Mouse (Mus musculus) MEL (cell line): ENCODE data around the gene Uevld.
"Not testable (repeated sequence)": the region's sequence is repeated elsewhere in the genome, so short reads cannot be mapped to it uniquely, and the experiment has no call there.

Experiments used
- CHD2 ChIP-seq: IDR thresholded peaks from 2 replicates; pipeline ENCODE4 v1.6.1; 2011; ENCODE audit warnings: low read length, improper control_type of control experiment
- CTCF ChIP-seq, 3 experiments: IDR thresholded peaks in 2 of 3; conservative IDR thresholded peaks in 1 of 3; 2 replicates each; pipeline ENCODE4 v1.5.1; 2011 to 2012; ENCODE audit warnings: low read length in 3 of 3, low read depth in 2 of 3, mild to moderate bottlenecking in 2 of 3, improper control_type of control experiment in 1 of 3, inconsistent platforms in 1 of 3, mixed read lengths in 1 of 3, moderate library complexity in 1 of 3; ENCODE audit not compliant: control insufficient read depth in 1 of 3, insufficient read depth in 1 of 3, poor library complexity in 1 of 3, severe bottlenecking in 1 of 3
- E2F4 ChIP-seq: IDR thresholded peaks from 2 replicates; pipeline ENCODE4 v1.6.1; 2011; ENCODE audit warnings: low read depth, low read length, improper control_type of control experiment, borderline replicate concordance
- ELF1 ChIP-seq: IDR thresholded peaks from 2 replicates; pipeline ENCODE4 v1.6.1; 2014; ENCODE audit warnings: low read depth, mild to moderate bottlenecking, inconsistent platforms, low read length, improper control_type of control experiment, moderate library complexity
- EP300 ChIP-seq, 2 experiments: IDR thresholded peaks; 2 replicates each; pipeline ENCODE4 v1.6.1; 2011; ENCODE audit warnings: improper control_type of control experiment in 2 of 2, low read length in 2 of 2, low read depth in 1 of 2, mild to moderate bottlenecking in 1 of 2
- GATA1 ChIP-seq: IDR thresholded peaks from 2 replicates; pipeline ENCODE4 v1.6.1; 2011; ENCODE audit warnings: low read depth, low read length, improper control_type of control experiment
- HCFC1 ChIP-seq: IDR thresholded peaks from 2 replicates; pipeline ENCODE4 v1.6.1; 2012; ENCODE audit warnings: low read depth, mild to moderate bottlenecking, inconsistent platforms, low read length, improper control_type of control experiment, moderate library complexity
- KAT2A ChIP-seq: conservative IDR thresholded peaks from 2 replicates; pipeline ENCODE4 v1.6.1; 2012; ENCODE audit warnings: low read depth, low read length, improper control_type of control experiment, inconsistent platforms
- POLR2A ChIP-seq, 2 experiments: IDR thresholded peaks; 2 replicates each; pipeline ENCODE4 v1.6.1; 2011 to 2012; ENCODE audit warnings: low read length in 2 of 2, mild to moderate bottlenecking in 2 of 2, control low read depth in 1 of 2, improper control_type of control experiment in 1 of 2, low read depth in 1 of 2, moderate library complexity in 1 of 2; ENCODE audit not compliant: control insufficient read depth in 1 of 2, insufficient read depth in 1 of 2, poor library complexity in 1 of 2
- POLR2AphosphoS2 ChIP-seq: IDR thresholded peaks from 2 replicates; pipeline ENCODE4 v1.6.1; 2011; ENCODE audit warnings: low read length, improper control_type of control experiment
- SIN3A ChIP-seq: IDR thresholded peaks from 2 replicates; pipeline ENCODE4 v1.6.1; 2012; ENCODE audit warnings: low read length, improper control_type of control experiment, inconsistent platforms
- ZNF384 ChIP-seq: IDR thresholded peaks from 2 replicates; pipeline ENCODE4 v1.6.1; 2012; ENCODE audit warnings: low read depth, mild to moderate bottlenecking, inconsistent platforms, low read length, improper control_type of control experiment

DNA sequence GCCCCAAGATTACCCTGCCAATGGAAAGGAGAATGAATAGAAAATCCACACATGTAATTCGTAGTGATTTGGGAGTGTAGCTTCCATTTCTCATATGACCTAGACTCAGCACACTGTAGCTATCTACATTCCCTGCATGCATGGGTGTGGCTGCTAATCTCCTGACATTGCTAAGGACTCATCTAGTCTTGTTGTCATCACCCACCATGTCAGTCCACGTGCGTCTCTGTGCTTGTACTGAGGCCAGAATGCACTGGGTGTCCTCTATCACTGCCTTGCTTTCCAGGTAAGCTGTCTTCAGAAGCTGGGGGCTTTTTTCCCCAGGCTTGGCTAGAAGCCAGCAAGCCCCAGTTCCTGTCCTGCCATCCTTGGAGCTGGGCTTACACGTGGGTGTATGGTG is 31.1 kb upstream of the Uevld start:
- not testable (repeated sequence) for TF ChIP-seq CTCF (IDR thresholded peaks at IDR 0.05 in 2 of 3, conservative IDR thresholded peaks at IDR 0.05 in 1 of 3; ENCODE audit: control insufficient read depth in 1 of 3, insufficient read depth in 1 of 3, low read depth in 2 of 3, low read length in 3 of 3, poor library complexity in 1 of 3, severe bottlenecking in 1 of 3); KAT2A; E2F4; CHD2; EP300 (IDR thresholded peaks at IDR 0.05; ENCODE audit: low read depth in 1 of 2, low read length in 2 of 2); GATA1; ZNF384; POLR2A (IDR thresholded peaks at IDR 0.05; ENCODE audit: control insufficient read depth in 1 of 2, insufficient read depth in 1 of 2, low read depth in 1 of 2, low read length in 2 of 2, poor library complexity in 1 of 2); ELF1; HCFC1; POLR2AphosphoS2; SIN3A
